Mouse (Mus musculus) neural tube, embryonic 14.5 days (tissue): Measurements from ENCODE around the gene Brsk1. TPM values are rescaled to one million over a fixed set of nuclear protein-coding genes. Genes with fewer than 3 reads are reported as not detected.

Source experiments
- ATAC-seq: fragments of 200-750 bp; cut with Nextera tagmentation; 2 replicates; pipeline ENCODE4 v1.8.0; 2017; ENCODE audit warnings: low read depth, mild to moderate bottlenecking, moderate TSS enrichment, moderate library complexity
- H3K27ac ChIP-seq: fragments of 300-500 bp; sonication (generic); 2 replicates; pipeline ENCODE4 v1.5.1; 2014; ENCODE audit warnings: low read depth, mild to moderate bottlenecking, control low read depth, low read length, moderate library complexity, mixed read lengths
- H3K27me3 ChIP-seq: fragments of 300-500 bp; sonication (generic); 2 replicates; pipeline ENCODE4 v1.6.1; 2014; ENCODE audit warnings: low read length; ENCODE audit not compliant: control insufficient read depth, insufficient read depth
- H3K36me3 ChIP-seq: fragments of 300-500 bp; sonication (generic); 2 replicates; pipeline ENCODE4 v1.6.1; 2014; ENCODE audit warnings: low read length, mixed read lengths; ENCODE audit not compliant: control insufficient read depth, insufficient read depth
- H3K4me1 ChIP-seq: fragments of 300-500 bp; sonication (generic); 2 replicates; pipeline ENCODE4 v1.6.1; 2014; ENCODE audit warnings: low read length; ENCODE audit not compliant: control insufficient read depth, insufficient read depth
- H3K4me2 ChIP-seq: fragments of 300-500 bp; sonication (generic); 2 replicates; pipeline ENCODE4 v1.6.1; 2014; ENCODE audit warnings: mild to moderate bottlenecking, low read depth, low read length, control low read depth
- H3K4me3 ChIP-seq: fragments of 300-500 bp; sonication (generic); 2 replicates; pipeline ENCODE4 v1.5.1; 2014; ENCODE audit warnings: low read depth, low read length, control low read depth, mixed read lengths
- H3K9ac ChIP-seq: fragments of 300-500 bp; sonication (generic); replicated peaks from 2 replicates; pipeline ENCODE4 v1.6.1; 2014; ENCODE audit warnings: low read depth, mild to moderate bottlenecking, control low read depth, low read length, mixed read lengths
- H3K9me3 ChIP-seq: fragments of 300-500 bp; sonication (generic); 2 replicates; pipeline ENCODE4 v1.6.1; 2016; ENCODE audit warnings: low read length; ENCODE audit not compliant: control insufficient read depth
- WGBS: fragments of 180-500 bp; shearing (Covaris S2); extraction: QIAGEN DNeasy Blood & Tissue Kit; methylation state at CpG from one replicate; pipeline ENCODE4 v1.1.7; 2014; 5-methylcytosine and 5-hydroxymethylcytosine counted together
- polyA plus RNA-seq: library from polyadenylated mRNA; unstranded; fragments of >200 nt; fragmentation: Nextera tagmentation; extraction: Ambion mirVana; gene quantifications from 2 replicates; pipeline ENCODE4 v1.2.1, GENCODE M21; 2014

The Brsk1 gene
- polyA plus RNA-seq, 1 experiment from 2014 or later: 12.9 TPM

- ATAC-seq: no peak
- 92% methylated on average over 12 of the region's 12 CpGs for WGBS
- peaks cover 34% of the 10 kb centered on the region for H3K36me3 ChIP-seq
These were observed 16.2 kb upstream of the Brsk1 start for GRCm38 (mm10) chr7:4674114-4674731.

GRCm38 (mm10) chr7:4675200-4675599 lies 15.2 kb upstream of the Brsk1 start:
- Histone ChIP-seq H3K27me3 (no peaks in the 10 kb centered on the region), H3K9ac (no peak overlapping the region), H3K27ac (no peak overlapping the region), H3K4me1 (no peaks in the 10 kb centered on the region), H3K9me3 (no peaks in the 10 kb centered on the region), H3K4me2 (no peak overlapping the region), H3K36me3 (peaks cover 32% of the 10 kb centered on the region), H3K4me3 (no peak overlapping the region)
- ATAC-seq: no peak
- 98% methylated on average over 7 of the region's 7 CpGs for WGBS

More at GRCm38 (mm10) chr7:4674114-4674731, 16.2 kb upstream of the Brsk1 start:
- Histone ChIP-seq H3K4me1 (no peaks in the 10 kb centered on the region), H3K9me3 (no peaks in the 10 kb centered on the region), H3K4me3 (no peak overlapping the region), H3K27ac (no peak overlapping the region), H3K27me3 (no peaks in the 10 kb centered on the region), H3K9ac (no peak overlapping the region), H3K4me2 (no peak overlapping the region)

GRCm38 (mm10) chr7:4683307-4683706 lies 7.1 kb upstream of the Brsk1 start:
- no peaks in the 10 kb centered on the region for H3K36me3 ChIP-seq
- ATAC-seq: no peak
- no peaks in the 10 kb centered on the region for H3K27me3 ChIP-seq
- WGBS: 86% methylated on average over 5 of the region's 5 CpGs
- H3K4me2 ChIP-seq: no peak overlapping the region
- no peaks in the 10 kb centered on the region for H3K9me3 ChIP-seq
- H3K27ac ChIP-seq: no peak overlapping the region
- H3K4me3 ChIP-seq: no peak overlapping the region
- H3K4me1 ChIP-seq: peaks cover 6% of the 10 kb centered on the region; the same call in 1 of the 2 replicates
- no peak overlapping the region for H3K9ac ChIP-seq

GRCm38 (mm10) chr7:4684203-4684602 lies 6.2 kb upstream of the Brsk1 start:
- no peak for ATAC-seq
- WGBS: under 1% methylated on average over 13 of the region's 13 CpGs
- H3K4me2 ChIP-seq: peak overlapping the region; percentile 88
- H3K9me3 ChIP-seq: no peaks in the 10 kb centered on the region
- no peaks in the 10 kb centered on the region for H3K36me3 ChIP-seq
- peaks cover 6% of the 10 kb centered on the region; the same call in 1 of the 2 replicates for H3K4me1 ChIP-seq
- no peaks in the 10 kb centered on the region for H3K27me3 ChIP-seq
- H3K9ac ChIP-seq: peak overlapping the region; percentile 56
- H3K4me3 ChIP-seq: peak overlapping the region; percentile 58
- H3K27ac ChIP-seq: peak overlapping the region; percentile 30; the same call in 1 of the 2 replicates

- WGBS: under 1% methylated on average over 32 of the region's 32 CpGs
- Histone ChIP-seq H3K4me3 (peak within 1 kb of the TSS; percentile 58), H3K36me3 (no peaks in the 10 kb centered on the region), H3K4me2 (peak within 1 kb of the TSS; percentile 88), H3K9me3 (no peaks in the 10 kb centered on the region), H3K4me1 (peaks cover 6% of the 10 kb centered on the region; the same call in 1 of the 2 replicates), H3K27ac (peak within 1 kb of the TSS; percentile 66), H3K27me3 (no peaks in the 10 kb centered on the region), H3K9ac (peak within 1 kb of the TSS; percentile 56)
- ATAC-seq: peak; percentile 98
These were observed 5.6 kb upstream of the Brsk1 start, which contains the start of gene Hspbp1 for GRCm38 (mm10) chr7:4684632-4685417. Gene Hspbp1 (minus strand): TSS chr7:4685068.

GRCm38 (mm10) chr7:4690951-4691653 lies 698 bp downstream of the Brsk1 start:
- Histone ChIP-seq H3K4me3 (peak overlapping the region; percentile 90), H3K9me3 (no peaks in the 10 kb centered on the region), H3K36me3 (peaks cover 23% of the 10 kb centered on the region), H3K27ac (peak overlapping the region; percentile 93), H3K4me1 (peaks cover 5% of the 10 kb centered on the region), H3K9ac (peak overlapping the region; percentile 100), H3K27me3 (no peaks in the 10 kb centered on the region), H3K4me2 (peak overlapping the region; percentile 79)
- WGBS: 2% methylated on average over 25 of the region's 35 CpGs
- ATAC-seq: peak; percentile 73

GRCm38 (mm10) chr7:4693004-4693403 lies 2.6 kb downstream of the Brsk1 start:
- peaks cover 33% of the 10 kb centered on the region for H3K36me3 ChIP-seq
- no peak overlapping the region for H3K4me2 ChIP-seq
- H3K9ac ChIP-seq: no peak overlapping the region
- ATAC-seq: no peak
- H3K4me1 ChIP-seq: peaks cover 5% of the 10 kb centered on the region
- no peaks in the 10 kb centered on the region for H3K9me3 ChIP-seq
- no peak overlapping the region for H3K27ac ChIP-seq
- H3K4me3 ChIP-seq: no peak overlapping the region
- H3K27me3 ChIP-seq: no peaks in the 10 kb centered on the region
- WGBS: 81% methylated on average over 6 of the region's 6 CpGs

GRCm38 (mm10) chr7:4702334-4702733 lies 11.9 kb downstream of the Brsk1 start:
- H3K4me1 ChIP-seq: no peaks in the 10 kb centered on the region
- H3K9ac ChIP-seq: no peak overlapping the region
- H3K27me3 ChIP-seq: no peaks in the 10 kb centered on the region
- no peaks in the 10 kb centered on the region for H3K9me3 ChIP-seq
- no peak overlapping the region for H3K27ac ChIP-seq
- ATAC-seq: no peak
- 43% methylated on average over 8 of the region's 8 CpGs for WGBS
- no peak overlapping the region for H3K4me3 ChIP-seq
- H3K4me2 ChIP-seq: no peak overlapping the region
- H3K36me3 ChIP-seq: peaks cover 66% of the 10 kb centered on the region
